Mouse (Mus musculus): ENCODE measurements around the gene Spon2.

The Spon2 gene

GRCm38 (mm10) chr5:33220350-33221044 is 2.2 kb upstream of the Spon2 start:
- in situ Hi-C loops (cut with MboI; ENCODE audit: low pct_unique_long_range_greater_than_20kb in 1 of 2, low sequenced_read_pairs in 2 of 2, unreplicated experiment in 1 of 2) = no loop called here

- in situ Hi-C loops (cut with MboI; ENCODE audit: low pct_unique_long_range_greater_than_20kb in 1 of 2, low sequenced_read_pairs in 2 of 2, unreplicated experiment in 1 of 2) = no loop called here
These were observed 1.6 kb upstream of the Spon2 start for GRCm38 (mm10) chr5:33219831-33220230.

- in situ Hi-C loops (cut with MboI; ENCODE audit: low pct_unique_long_range_greater_than_20kb in 1 of 2, low sequenced_read_pairs in 2 of 2, unreplicated experiment in 1 of 2) = no loop called here
These were observed 643 bp upstream of the Spon2 start for GRCm38 (mm10) chr5:33218746-33219449.

GRCm38 (mm10) chr5:33217663-33218062 is 592 bp downstream of the Spon2 start:
- in situ Hi-C loops (cut with MboI; ENCODE audit: low pct_unique_long_range_greater_than_20kb in 1 of 2, low sequenced_read_pairs in 2 of 2, unreplicated experiment in 1 of 2) = no loop called here

GRCm38 (mm10) chr5:33214723-33215122 is 3.5 kb downstream of the Spon2 start:
- in situ Hi-C loops (cut with MboI; ENCODE audit: low pct_unique_long_range_greater_than_20kb in 1 of 2, low sequenced_read_pairs in 2 of 2, unreplicated experiment in 1 of 2) = no loop called here

GRCm38 (mm10) chr5:33211254-33211653 is 7.0 kb downstream of the Spon2 start:
- in situ Hi-C loops (cut with MboI; ENCODE audit: low pct_unique_long_range_greater_than_20kb in 1 of 2, low sequenced_read_pairs in 2 of 2, unreplicated experiment in 1 of 2) = no loop called here

DNA sequence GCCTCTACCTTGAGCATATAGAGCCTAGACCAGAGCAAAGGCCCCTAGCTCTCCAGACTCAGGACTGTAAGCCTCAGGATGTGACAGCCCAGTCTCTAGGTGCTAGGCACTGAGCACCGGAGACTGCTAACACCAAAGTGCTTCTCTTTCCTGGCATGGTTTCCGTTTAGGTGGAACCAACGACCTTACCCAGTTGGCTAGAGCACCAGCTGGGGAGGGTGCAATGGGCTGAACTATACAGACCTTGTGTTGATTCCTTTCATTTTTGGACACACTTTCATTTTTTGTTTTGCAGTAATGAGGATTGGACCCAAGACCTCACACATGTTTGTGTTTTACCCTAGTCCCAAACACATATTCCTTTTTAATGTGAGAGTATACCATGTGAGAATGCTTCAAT is 7.7 kb downstream of the Spon2 start:
- in situ Hi-C loops (cut with MboI; ENCODE audit: low pct_unique_long_range_greater_than_20kb in 1 of 2, low sequenced_read_pairs in 2 of 2, unreplicated experiment in 1 of 2) = no loop called here

GRCm38 (mm10) chr5:33208533-33209245 is 9.6 kb downstream of the Spon2 start:
- in situ Hi-C loops (cut with MboI; ENCODE audit: low pct_unique_long_range_greater_than_20kb in 1 of 2, low sequenced_read_pairs in 2 of 2, unreplicated experiment in 1 of 2) = no loop called here

GRCm38 (mm10) chr5:33207136-33207535 is 11.1 kb downstream of the Spon2 start:
- in situ Hi-C loops (cut with MboI; ENCODE audit: low pct_unique_long_range_greater_than_20kb in 1 of 2, low sequenced_read_pairs in 2 of 2, unreplicated experiment in 1 of 2) = no loop called here

GRCm38 (mm10) chr5:33206328-33206727 is 11.9 kb downstream of the Spon2 start:
- in situ Hi-C loops (cut with MboI; ENCODE audit: low pct_unique_long_range_greater_than_20kb in 1 of 2, low sequenced_read_pairs in 2 of 2, unreplicated experiment in 1 of 2) = no loop called here

- in situ Hi-C loops (cut with MboI; ENCODE audit: low pct_unique_long_range_greater_than_20kb in 1 of 2, low sequenced_read_pairs in 2 of 2, unreplicated experiment in 1 of 2) = no loop called here
These were observed 14.0 kb downstream of the Spon2 start for GRCm38 (mm10) chr5:33204284-33204683.

DNA sequence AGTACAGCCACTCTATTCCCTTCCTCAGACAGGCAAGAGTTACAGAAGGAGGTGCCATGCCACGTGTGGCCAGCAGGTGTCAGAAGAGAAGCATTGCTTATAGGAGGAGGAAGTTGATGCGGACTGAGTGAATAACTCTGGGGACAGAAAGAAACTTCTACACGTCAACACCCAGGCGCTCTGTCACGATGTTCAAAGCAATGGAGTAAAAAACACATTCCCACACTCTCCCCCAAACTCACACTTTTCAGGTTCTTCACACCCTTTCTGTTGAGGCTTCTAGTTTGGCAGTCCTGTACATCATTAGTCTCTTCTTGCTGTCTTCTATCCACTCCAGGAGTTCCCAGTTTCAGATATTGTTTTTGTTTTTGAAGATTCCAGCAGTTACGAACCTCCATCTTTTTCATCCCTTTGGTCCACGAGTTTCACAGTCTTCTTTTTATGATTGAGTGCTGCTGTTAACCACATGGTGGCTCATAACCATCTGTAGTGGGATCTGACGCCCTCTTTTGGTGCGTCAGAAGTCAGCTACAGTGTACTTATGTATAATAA is 14.5 kb downstream of the Spon2 start:
- in situ Hi-C loops (cut with MboI; ENCODE audit: low pct_unique_long_range_greater_than_20kb in 1 of 2, low sequenced_read_pairs in 2 of 2, unreplicated experiment in 1 of 2) = no loop called here

DNA sequence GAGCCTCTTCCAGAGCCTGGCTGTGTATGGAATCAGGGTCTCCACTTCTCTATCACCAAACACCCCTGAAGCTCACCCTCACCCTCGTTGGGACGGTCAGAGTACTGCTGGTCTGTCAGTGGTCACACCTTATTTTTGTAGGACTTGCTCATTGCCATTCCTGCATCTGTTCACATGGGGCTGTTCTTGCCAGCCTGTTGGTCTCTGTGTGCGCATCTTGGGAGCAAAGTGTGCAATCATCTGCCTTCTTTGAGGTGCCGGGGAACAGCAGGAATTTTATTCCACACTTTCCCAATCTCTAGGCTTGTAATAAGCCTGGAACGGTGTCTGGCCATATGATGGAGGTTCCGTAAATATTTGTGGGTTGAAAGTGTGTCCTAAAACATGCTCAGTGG is 15.1 kb downstream of the Spon2 start:
- in situ Hi-C loops (cut with MboI; ENCODE audit: low pct_unique_long_range_greater_than_20kb in 1 of 2, low sequenced_read_pairs in 2 of 2, unreplicated experiment in 1 of 2) = no loop called here

- in situ Hi-C loops (cut with MboI; ENCODE audit: low pct_unique_long_range_greater_than_20kb in 1 of 2, low sequenced_read_pairs in 2 of 2, unreplicated experiment in 1 of 2) = no loop called here
These were observed 15.6 kb downstream of the Spon2 start for GRCm38 (mm10) chr5:33202516-33203170.

- in situ Hi-C loops (cut with MboI; ENCODE audit: low pct_unique_long_range_greater_than_20kb in 1 of 2, low sequenced_read_pairs in 2 of 2, unreplicated experiment in 1 of 2) = no loop called here
These were observed 16.6 kb downstream of the Spon2 start for GRCm38 (mm10) chr5:33201697-33202096.

GRCm38 (mm10) chr5:33200071-33200470 is 18.2 kb downstream of the Spon2 start:
- in situ Hi-C loops (cut with MboI; ENCODE audit: low pct_unique_long_range_greater_than_20kb in 1 of 2, low sequenced_read_pairs in 2 of 2, unreplicated experiment in 1 of 2) = no loop called here

DNA sequence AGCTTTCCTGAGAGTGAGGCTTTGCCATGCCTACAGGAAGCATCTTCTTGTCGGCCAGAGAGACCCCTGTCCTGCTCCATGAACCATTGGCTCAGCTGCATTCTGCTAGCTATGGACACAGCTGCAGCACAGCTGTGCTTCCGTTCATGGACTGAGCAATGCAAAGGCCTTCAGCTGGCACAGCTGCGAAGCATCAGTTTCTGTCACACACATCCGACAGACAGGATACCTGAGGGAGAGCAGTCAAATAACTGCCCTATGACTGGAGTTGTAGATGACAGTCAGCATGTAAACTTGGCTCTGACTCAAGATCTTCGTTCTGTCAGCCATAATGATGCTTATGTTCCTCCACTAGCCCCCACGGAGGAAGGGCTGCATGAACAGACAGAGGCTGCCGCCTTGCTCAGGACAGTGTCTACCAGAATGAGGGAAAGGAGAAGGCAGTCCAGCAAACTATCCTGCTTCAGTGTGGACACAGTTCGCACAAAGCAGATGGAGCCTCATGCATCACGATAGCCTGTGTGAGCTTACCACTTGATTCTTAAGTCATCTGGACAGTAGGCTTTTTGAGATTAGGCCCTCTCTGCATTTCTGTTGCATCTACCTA is 22.9 kb downstream of the Spon2 start:
- in situ Hi-C loops (cut with MboI; ENCODE audit: low pct_unique_long_range_greater_than_20kb in 1 of 2, low sequenced_read_pairs in 2 of 2, unreplicated experiment in 1 of 2) = no loop called here

DNA sequence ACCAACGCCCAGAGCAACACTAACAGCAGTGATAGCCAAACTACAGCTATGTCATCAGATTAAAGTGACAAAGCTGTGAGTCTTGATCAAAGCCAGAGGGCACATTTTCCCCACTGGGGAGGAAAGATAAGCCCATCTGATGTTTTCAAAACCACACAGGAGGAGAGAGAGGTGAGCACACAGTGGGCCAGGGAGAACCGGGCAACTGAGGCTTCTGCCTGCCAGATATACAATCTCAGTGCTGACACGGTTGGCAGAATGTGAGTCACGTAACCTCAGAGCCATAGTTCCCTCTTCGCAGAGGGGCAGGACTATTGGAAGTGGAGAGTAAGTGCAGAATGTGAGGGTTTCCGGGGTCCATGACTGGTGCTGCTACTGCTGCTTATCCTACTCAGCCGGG is 24.7 kb downstream of the Spon2 start:
- in situ Hi-C loops (cut with MboI; ENCODE audit: low pct_unique_long_range_greater_than_20kb in 1 of 2, low sequenced_read_pairs in 2 of 2, unreplicated experiment in 1 of 2) = no loop called here
